Mouse (Mus musculus) right cerebral cortex, postnatal 25 days (tissue): ENCODE results near the gene Olfr1301.

Experiments used
- DNase-seq: peaks from one replicate; pipeline ENCODE4 v3.0.0; 2022

The Olfr1301 gene

GRCm38 (mm10) chr2:111750706-111751105 lies at the start of gene Olfr1301:
Olfr1301 (plus strand) TSS chr2:111751006.
- no peak for DNase-seq

- no peak for DNase-seq
Observed at GRCm38 (mm10) chr2:111726739-111727138, 24.1 kb upstream of the Olfr1301 start.

GRCm38 (mm10) chr2:111777129-111777528 lies 26.3 kb downstream of the Olfr1301 start, which contains the start of gene Olfr1302:
Olfr1302 (plus strand) TSS chr2:111777429.
- no peak for DNase-seq
